Mouse (Mus musculus): Measurements from ENCODE around the gene Gm7137. TPM values are rescaled to one million over a fixed set of nuclear protein-coding genes. Genes with fewer than 3 reads are reported as not detected.
"Not testable (repeated sequence)": the region's sequence is repeated elsewhere in the genome, so short reads cannot be mapped to it uniquely, and the experiment has no call there.

The Gm7137 gene
- polyA plus RNA-seq, 1 experiment from 2014 or later = not detected

DNA sequence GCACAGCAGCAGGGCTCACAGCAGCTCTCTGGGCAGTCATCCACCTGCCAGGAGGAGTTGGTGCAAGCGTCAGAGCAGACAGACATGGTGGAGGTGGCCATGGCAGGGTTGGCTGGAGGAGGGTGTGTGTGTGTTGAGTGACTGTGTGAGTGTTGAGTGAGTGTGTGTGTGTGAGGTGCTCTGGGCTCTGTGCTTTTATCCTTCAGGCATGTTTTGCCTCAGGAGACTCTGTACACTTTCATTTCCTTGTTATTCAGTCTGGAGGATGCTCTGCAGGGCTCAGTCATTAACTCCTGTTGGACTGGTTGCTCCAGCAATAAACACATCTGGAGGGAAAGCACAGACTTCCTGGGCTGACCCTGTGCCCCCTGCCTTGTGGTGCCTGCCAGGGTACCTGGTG lies 36.7 kb downstream of the Gm7137 start, which contains the start of gene Gm9736:
Gm9736 (minus strand) TSS at position 101 of the 400 bp plus-strand sequence.
- H3K27me3 ChIP-seq; H3K4me1 ChIP-seq (replicated peaks); H3K4me3 ChIP-seq (replicated peaks); H3K4me2 ChIP-seq; H3K9ac ChIP-seq; ATAC-seq (ENCODE audit: insufficient read depth); H3K36me3 ChIP-seq (replicated peaks); H3K9me3 ChIP-seq (replicated peaks); H3K27ac ChIP-seq (replicated peaks): not testable (repeated sequence)
- 55% methylated on average over 1 of the region's 1 CpGs for WGBS (ENCODE audit: insufficient replicate concordance)

DNA sequence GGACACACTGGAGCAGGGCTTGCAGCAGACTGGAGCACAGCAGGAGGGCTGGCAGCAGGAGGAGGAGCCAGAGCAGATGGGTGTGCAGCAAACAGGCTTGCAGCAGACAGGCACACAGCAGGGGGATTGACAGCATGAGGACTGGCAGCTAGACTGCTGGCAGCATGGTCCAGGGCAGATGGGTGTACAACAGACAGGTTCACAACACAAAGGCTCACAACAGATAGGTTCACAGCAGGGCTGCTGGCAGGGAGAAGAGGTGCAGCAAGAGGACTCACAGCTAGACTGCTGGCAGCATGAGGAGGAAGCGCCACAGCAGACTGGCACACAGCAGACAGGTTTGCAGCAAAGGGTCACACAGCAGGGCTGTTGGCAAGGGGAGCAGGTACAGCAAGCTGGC lies 37.3 kb downstream of the Gm7137 start:
- WGBS (ENCODE audit: insufficient replicate concordance) = 67% methylated on average over 1 of the region's 1 CpGs
- not testable (repeated sequence) for H3K36me3 ChIP-seq (replicated peaks); H3K4me1 ChIP-seq (replicated peaks); ATAC-seq (ENCODE audit: insufficient read depth); H3K4me2 ChIP-seq; H3K4me3 ChIP-seq (replicated peaks); H3K9me3 ChIP-seq (replicated peaks); H3K27me3 ChIP-seq; H3K9ac ChIP-seq; H3K27ac ChIP-seq (replicated peaks)

DNA sequence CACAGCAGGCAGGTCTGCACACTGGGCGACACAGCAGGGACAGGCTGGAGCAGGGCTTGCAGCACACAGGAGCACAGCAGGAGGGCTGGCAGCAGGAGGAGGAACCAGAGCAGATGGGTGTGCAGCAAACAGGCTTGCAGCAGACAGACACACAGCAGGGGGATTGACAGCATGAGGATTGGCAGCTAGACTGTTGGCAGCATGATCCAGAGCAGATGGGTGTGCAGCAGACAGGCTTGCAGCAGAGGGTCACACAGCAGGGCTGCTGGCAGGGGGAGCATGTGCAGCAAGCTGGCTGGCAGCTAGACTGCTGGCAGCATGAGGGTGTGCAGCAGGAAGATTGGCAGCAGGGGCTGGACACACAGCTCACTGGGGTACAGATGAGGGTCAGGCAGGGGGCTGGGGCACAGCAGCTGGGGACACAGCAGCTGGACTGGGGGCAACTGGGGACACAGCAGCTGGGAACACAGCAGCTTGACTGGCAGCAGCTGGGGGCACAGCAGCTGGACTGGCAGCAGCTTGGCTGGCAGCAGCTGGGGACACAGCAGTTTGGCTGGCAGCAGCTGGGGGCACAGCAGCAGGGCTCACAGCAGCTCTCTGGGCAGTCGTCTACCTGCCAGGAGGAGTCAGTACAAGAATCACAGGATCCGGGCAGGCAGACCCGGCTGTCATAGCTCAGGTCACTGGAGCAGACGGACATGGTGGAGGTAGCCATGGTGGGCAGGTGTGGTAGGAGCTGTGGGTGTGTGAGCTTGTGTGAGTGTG lies 45.9 kb downstream of the Gm7137 start, which contains the start of gene Gm18596:
Gm18596 (minus strand) TSS at position 715 of the 765 bp plus-strand sequence.
- H3K36me3 ChIP-seq (replicated peaks); H3K9ac ChIP-seq; H3K27ac ChIP-seq (replicated peaks); H3K9me3 ChIP-seq (replicated peaks); H3K27me3 ChIP-seq; H3K4me1 ChIP-seq (replicated peaks); H3K4me3 ChIP-seq (replicated peaks); H3K4me2 ChIP-seq; ATAC-seq (ENCODE audit: insufficient read depth): not testable (repeated sequence)
- WGBS (ENCODE audit: insufficient replicate concordance) = 48% methylated on average over 5 of the region's 5 CpGs

DNA sequence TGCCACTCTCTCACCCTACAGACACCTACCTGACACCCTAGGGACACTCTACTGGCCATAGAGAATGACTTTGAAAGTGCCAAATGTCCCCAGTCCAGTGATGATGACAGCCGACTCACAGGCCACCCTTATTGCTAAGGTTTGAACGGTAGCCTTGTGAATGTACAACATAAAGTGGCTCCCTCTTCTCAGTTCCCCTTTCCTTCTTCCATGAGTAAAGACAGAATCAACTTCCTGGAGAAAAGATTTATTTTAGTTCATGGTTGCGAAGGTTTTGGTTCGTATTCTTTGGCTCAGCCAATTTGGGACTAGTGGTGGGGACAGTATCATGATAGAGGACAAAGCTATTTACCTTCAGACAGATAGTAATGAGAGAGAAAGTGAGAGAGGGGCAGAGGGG lies 49.1 kb downstream of the Gm7137 start:
- no peak for ATAC-seq (ENCODE audit: insufficient read depth)
- no peaks in the 10 kb centered on the region for H3K9me3 ChIP-seq (replicated peaks)
- no peaks in the 10 kb centered on the region for H3K36me3 ChIP-seq (replicated peaks)
- no peak overlapping the region for H3K9ac ChIP-seq
- H3K27me3 ChIP-seq = no peaks in the 10 kb centered on the region
- H3K4me2 ChIP-seq = no peak overlapping the region
- H3K4me3 ChIP-seq (replicated peaks) = no peak overlapping the region
- H3K27ac ChIP-seq (replicated peaks) = no peak overlapping the region
- H3K4me1 ChIP-seq (replicated peaks) = no peaks in the 10 kb centered on the region
- WGBS (ENCODE audit: insufficient replicate concordance) = 53% methylated on average over 4 of the region's 4 CpGs

Other genes starting within 250 kb of the Gm7137 start
- 79.6 and 89.2 TPM in 2 replicates for gene Pttg1ip, start 206.5 kb downstream of the Gm7137 start, polyA plus RNA-seq (2015; fragmentation: Nextera tagmentation; extraction: Ambion mirVana)
- 91.2 and 93.4 TPM in 2 replicates for gene Sumo3, start 182.1 kb downstream of the Gm7137 start, polyA plus RNA-seq (2015; fragmentation: Nextera tagmentation; extraction: Ambion mirVana)
- gene Gm49325, start 182.0 kb downstream of the Gm7137 start, polyA plus RNA-seq (2015; fragmentation: Nextera tagmentation; extraction: Ambion mirVana) = 0.82 TPM in 1 of 2 replicates, not detected in the other
- gene Ube2g2, start 165.9 kb downstream of the Gm7137 start, polyA plus RNA-seq (2015; fragmentation: Nextera tagmentation; extraction: Ambion mirVana) = 47.0 and 58.0 TPM in 2 replicates
- gene Tspear, start 101.6 kb downstream of the Gm7137 start, polyA plus RNA-seq (2015; fragmentation: Nextera tagmentation; extraction: Ambion mirVana) = 0.06 TPM in 1 of 2 replicates, not detected in the other
- not detected in 2 replicates for gene Gm19402, start 97.4 kb downstream of the Gm7137 start, polyA plus RNA-seq (2015; fragmentation: Nextera tagmentation; extraction: Ambion mirVana)
- gene Gm9508, start 91.0 kb downstream of the Gm7137 start, polyA plus RNA-seq (2015; fragmentation: Nextera tagmentation; extraction: Ambion mirVana) = not detected in 2 replicates
- gene Gm10272, start 81.6 kb downstream of the Gm7137 start, polyA plus RNA-seq (2015; fragmentation: Nextera tagmentation; extraction: Ambion mirVana) = not detected in 2 replicates
- not detected in 2 replicates for gene Gm10024, start 76.7 kb downstream of the Gm7137 start, polyA plus RNA-seq (2015; fragmentation: Nextera tagmentation; extraction: Ambion mirVana)
- gene Gm10142, start 72.4 kb downstream of the Gm7137 start, polyA plus RNA-seq (2015; fragmentation: Nextera tagmentation; extraction: Ambion mirVana) = not detected in 2 replicates
- gene Krtap12-1, start 67.6 kb downstream of the Gm7137 start, polyA plus RNA-seq (2015; fragmentation: Nextera tagmentation; extraction: Ambion mirVana) = not detected in 2 replicates
- gene Gm10100, start 61.7 kb downstream of the Gm7137 start, polyA plus RNA-seq (2015; fragmentation: Nextera tagmentation; extraction: Ambion mirVana) = not detected in 2 replicates
- not detected in 2 replicates for gene Gm18596, start 45.6 kb downstream of the Gm7137 start, polyA plus RNA-seq (2015; fragmentation: Nextera tagmentation; extraction: Ambion mirVana)
- not detected in 2 replicates for gene Gm9736, start 36.8 kb downstream of the Gm7137 start, polyA plus RNA-seq (2015; fragmentation: Nextera tagmentation; extraction: Ambion mirVana)
- not detected in 2 replicates for gene Gm3233, start 28.5 kb downstream of the Gm7137 start, polyA plus RNA-seq (2015; fragmentation: Nextera tagmentation; extraction: Ambion mirVana)
- not detected in 2 replicates for gene Gm3238, start 16.9 kb downstream of the Gm7137 start, polyA plus RNA-seq (2015; fragmentation: Nextera tagmentation; extraction: Ambion mirVana)
- gene Gm7138, start 11.3 kb downstream of the Gm7137 start, polyA plus RNA-seq (2015; fragmentation: Nextera tagmentation; extraction: Ambion mirVana) = not detected in 2 replicates
- gene Gm3250, start 5.7 kb downstream of the Gm7137 start, polyA plus RNA-seq (2015; fragmentation: Nextera tagmentation; extraction: Ambion mirVana) = not detected in 2 replicates
- gene Gm9639, start 6.9 kb upstream of the Gm7137 start, polyA plus RNA-seq (2015; fragmentation: Nextera tagmentation; extraction: Ambion mirVana) = not detected in 2 replicates
- gene Gm19668, start 10.9 kb upstream of the Gm7137 start, polyA plus RNA-seq (2015; fragmentation: Nextera tagmentation; extraction: Ambion mirVana) = not detected in 2 replicates
- not detected in 2 replicates for gene Gm9507, start 23.6 kb upstream of the Gm7137 start, polyA plus RNA-seq (2015; fragmentation: Nextera tagmentation; extraction: Ambion mirVana)
- gene Gm2696, start 26.5 kb upstream of the Gm7137 start, polyA plus RNA-seq (2015; fragmentation: Nextera tagmentation; extraction: Ambion mirVana) = not detected in 2 replicates
- not detected in 2 replicates for gene Krtap10-4, start 38.9 kb upstream of the Gm7137 start, polyA plus RNA-seq (2015; fragmentation: Nextera tagmentation; extraction: Ambion mirVana)
- gene Krtap10-10, start 47.7 kb upstream of the Gm7137 start, polyA plus RNA-seq (2015; fragmentation: Nextera tagmentation; extraction: Ambion mirVana) = not detected in 2 replicates
- gene Gm36176, start 58.6 kb upstream of the Gm7137 start, polyA plus RNA-seq (2015; fragmentation: Nextera tagmentation; extraction: Ambion mirVana) = not detected in 2 replicates
- not detected in 2 replicates for gene Gm10318, start 64.7 kb upstream of the Gm7137 start, polyA plus RNA-seq (2015; fragmentation: Nextera tagmentation; extraction: Ambion mirVana)
- not detected in 2 replicates for gene Gm3285, start 73.8 kb upstream of the Gm7137 start, polyA plus RNA-seq (2015; fragmentation: Nextera tagmentation; extraction: Ambion mirVana)
- gene Lrrc3, start 114.3 kb upstream of the Gm7137 start, polyA plus RNA-seq (2015; fragmentation: Nextera tagmentation; extraction: Ambion mirVana) = 13.7 and 16.3 TPM in 2 replicates
- gene Trpm2, start 182.4 kb upstream of the Gm7137 start, polyA plus RNA-seq (2015; fragmentation: Nextera tagmentation; extraction: Ambion mirVana) = 2.2 and 3.2 TPM in 2 replicates
- 4.4 and 4.7 TPM in 2 replicates for gene 1810043G02Rik, start 190.3 kb upstream of the Gm7137 start, polyA plus RNA-seq (2015; fragmentation: Nextera tagmentation; extraction: Ambion mirVana)
- 80.6 and 85.9 TPM in 2 replicates for gene Pfkl, start 221.9 kb upstream of the Gm7137 start, polyA plus RNA-seq (2015; fragmentation: Nextera tagmentation; extraction: Ambion mirVana)